Mouse (Mus musculus) midbrain, postnatal 0 days (tissue): ENCODE measurements around the gene Ptpn1. TPM values are rescaled to one million over a fixed set of nuclear protein-coding genes. Genes with fewer than 3 reads are reported as not detected.

Experiments
- ATAC-seq: fragments of 200-750 bp; cut with Nextera tagmentation; 2 replicates; pipeline ENCODE4 v1.8.0; 2017; ENCODE audit warnings: moderate number of reproducible peaks, mild to moderate bottlenecking, moderate TSS enrichment, moderate library complexity; ENCODE audit not compliant: low FRiP score
- DNase-seq: peaks from one replicate; pipeline ENCODE4 v3.0.0-alpha.2; 2015; ENCODE audit warnings: low spot score
- H3K27ac ChIP-seq: fragments of 300-500 bp; sonication (generic); 2 replicates; pipeline ENCODE4 v1.5.1; 2014; ENCODE audit warnings: low read depth, mild to moderate bottlenecking, low read length, mixed read lengths
- H3K27me3 ChIP-seq: fragments of 300-500 bp; sonication (generic); 2 replicates; pipeline ENCODE4 v1.6.1; 2014; ENCODE audit warnings: low read length, control low read depth, mixed read lengths; ENCODE audit not compliant: insufficient read depth
- H3K36me3 ChIP-seq: fragments of 300-500 bp; sonication (generic); 2 replicates; pipeline ENCODE4 v1.6.1; 2014; ENCODE audit warnings: low read length, control low read depth, mixed read lengths; ENCODE audit not compliant: insufficient read depth
- H3K4me1 ChIP-seq: fragments of 300-500 bp; sonication (generic); 2 replicates; pipeline ENCODE4 v1.6.1; 2014; ENCODE audit warnings: mild to moderate bottlenecking, control low read depth, antibody characterized with exemption, low read length, mixed read lengths; ENCODE audit not compliant: insufficient read depth
- H3K4me2 ChIP-seq: fragments of 300-500 bp; sonication (generic); 2 replicates; pipeline ENCODE4 v1.6.1; 2014; ENCODE audit warnings: low read depth, mild to moderate bottlenecking, low read length, mixed read lengths; ENCODE audit not compliant: poor library complexity, severe bottlenecking
- H3K4me3 ChIP-seq: fragments of 300-500 bp; sonication (generic); 2 replicates; pipeline ENCODE4 v1.5.1; 2014; ENCODE audit warnings: low read depth, mild to moderate bottlenecking, low read length, moderate library complexity
- H3K9ac ChIP-seq: fragments of 300-500 bp; sonication (generic); replicated peaks from 2 replicates; pipeline ENCODE4 v1.6.1; 2014; ENCODE audit warnings: mild to moderate bottlenecking, low read length, moderate library complexity, mixed read lengths; ENCODE audit not compliant: poor library complexity, severe bottlenecking
- H3K9me3 ChIP-seq: fragments of 300-500 bp; sonication (generic); 2 replicates; pipeline ENCODE4 v1.6.1; 2016; ENCODE audit warnings: low read length, control low read depth
- CTCF ChIP-seq: IDR thresholded peaks from 2 replicates; pipeline ENCODE4 v1.5.1; 2016; ENCODE audit warnings: antibody characterized with exemption, mild to moderate bottlenecking
- WGBS: fragments of 180-500 bp; shearing (Covaris S2); extraction: QIAGEN DNeasy Blood & Tissue Kit; methylation state at CpG from one replicate; pipeline ENCODE4 v1.1.7; 2014; 5-methylcytosine and 5-hydroxymethylcytosine counted together
- polyA plus RNA-seq: library from polyadenylated mRNA; unstranded; fragments of >200 nt; fragmentation: Nextera tagmentation; extraction: Ambion mirVana; gene quantifications from 2 replicates; pipeline ENCODE4 v1.2.1, GENCODE M21; 2015
- total RNA-seq: library from RNA; depleted of rRNA; stranded (reverse); fragments of >200 nt; gene quantifications from 2 replicates; pipeline ENCODE4 v1.2.3, GENCODE M21; 2014

Ptpn1 gene
- total and polyA plus RNA-seq, 2 experiments from 2014 or later: 42.7 to 59.1 TPM

GRCm38 (mm10) chr2:167972146-167972545, 40.3 kb downstream of the Ptpn1 start:
- H3K9me3 ChIP-seq: no peaks in the 10 kb centered on the region
- H3K9ac ChIP-seq: no peak overlapping the region
- H3K36me3 ChIP-seq: peaks cover 86% of the 10 kb centered on the region
- no peaks in the 10 kb centered on the region for H3K27me3 ChIP-seq
- no peaks in the 10 kb centered on the region for H3K4me1 ChIP-seq
- H3K27ac ChIP-seq: no peak overlapping the region
- no peak for TF ChIP-seq CTCF
- ATAC-seq: no peak
- no peak overlapping the region for H3K4me3 ChIP-seq
- H3K4me2 ChIP-seq: no peak overlapping the region
- no peak for DNase-seq
- WGBS: 74% methylated on average over 5 of the region's 5 CpGs

GRCm38 (mm10) chr2:167972809-167973208, 41.0 kb downstream of the Ptpn1 start:
- no peak overlapping the region for H3K4me3 ChIP-seq
- H3K9me3 ChIP-seq: no peaks in the 10 kb centered on the region
- H3K27me3 ChIP-seq: no peaks in the 10 kb centered on the region
- H3K27ac ChIP-seq: no peak overlapping the region
- WGBS: 36% methylated on average over 1 of the region's 1 CpGs
- H3K4me1 ChIP-seq: no peaks in the 10 kb centered on the region
- H3K4me2 ChIP-seq: no peak overlapping the region
- no peak for TF ChIP-seq CTCF
- H3K9ac ChIP-seq: no peak overlapping the region
- peaks cover 86% of the 10 kb centered on the region for H3K36me3 ChIP-seq
- DNase-seq: no peak
- ATAC-seq: no peak

- H3K27me3 ChIP-seq: no peaks in the 10 kb centered on the region
- no peak overlapping the region for H3K4me2 ChIP-seq
- H3K9ac ChIP-seq: no peak overlapping the region
- no peak for TF ChIP-seq CTCF
- no peak overlapping the region for H3K27ac ChIP-seq
- H3K9me3 ChIP-seq: no peaks in the 10 kb centered on the region
- DNase-seq: no peak
- ATAC-seq: no peak
- peaks cover 78% of the 10 kb centered on the region for H3K36me3 ChIP-seq
- no peaks in the 10 kb centered on the region for H3K4me1 ChIP-seq
- 90% methylated on average over 12 of the region's 12 CpGs for WGBS
- H3K4me3 ChIP-seq: no peak overlapping the region
Measured at GRCm38 (mm10) chr2:167975746-167976145, 43.9 kb downstream of the Ptpn1 start.

- DNase-seq: no peak
- Histone ChIP-seq H3K27ac (no peak overlapping the region), H3K4me2 (no peak overlapping the region), H3K9ac (no peak overlapping the region), H3K9me3 (no peaks in the 10 kb centered on the region), H3K4me1 (no peaks in the 10 kb centered on the region), H3K36me3 (peaks cover 58% of the 10 kb centered on the region), H3K27me3 (no peaks in the 10 kb centered on the region), H3K4me3 (no peak overlapping the region)
- TF ChIP-seq CTCF: no peak
- 93% methylated on average over 10 of the region's 10 CpGs for WGBS
- ATAC-seq: no peak
Measured at GRCm38 (mm10) chr2:167978271-167978670, 46.4 kb downstream of the Ptpn1 start.

GRCm38 (mm10) chr2:167980391-167980790, 48.5 kb downstream of the Ptpn1 start:
- no peak for ATAC-seq
- 92% methylated on average over 10 of the region's 10 CpGs for WGBS
- no peak overlapping the region for H3K27ac ChIP-seq
- DNase-seq: no peak
- H3K4me2 ChIP-seq: no peak overlapping the region
- no peaks in the 10 kb centered on the region for H3K4me1 ChIP-seq
- H3K4me3 ChIP-seq: no peak overlapping the region
- peaks cover 38% of the 10 kb centered on the region for H3K36me3 ChIP-seq
- H3K9me3 ChIP-seq: no peaks in the 10 kb centered on the region
- no peak overlapping the region for H3K9ac ChIP-seq
- no peak for TF ChIP-seq CTCF
- no peaks in the 10 kb centered on the region for H3K27me3 ChIP-seq

- 56% methylated on average over 9 of the region's 9 CpGs for WGBS
- Histone ChIP-seq H3K9ac (no peak overlapping the region), H3K27me3 (no peaks in the 10 kb centered on the region), H3K27ac (no peak overlapping the region), H3K4me2 (no peak overlapping the region), H3K36me3 (peaks cover 17% of the 10 kb centered on the region), H3K9me3 (no peaks in the 10 kb centered on the region), H3K4me1 (no peaks in the 10 kb centered on the region), H3K4me3 (no peak overlapping the region)
- ATAC-seq (no peak), DNase-seq (peak; percentile 19)
- peak; percentile 41; the same call in 1 of the 2 replicates for TF ChIP-seq CTCF
Measured at GRCm38 (mm10) chr2:167982646-167983045, 50.8 kb downstream of the Ptpn1 start.
